Mouse (Mus musculus) CH12.LX (cell line): ENCODE results near the gene Nol3. TPM values are rescaled to one million over a fixed set of nuclear protein-coding genes. Genes with fewer than 3 reads are reported as not detected.
A peak's percentile ranks its signal among the peaks of the same experiment; 100 is the strongest.

Experiments used
- DNase-seq: peaks from one replicate; pipeline ENCODE4 v3.0.0-alpha.2; 2013; ENCODE audit errors: extremely low read depth
- H3K27ac ChIP-seq: 2 replicates; pipeline ENCODE4 v1.5.1; 2012; ENCODE audit warnings: low read depth, mild to moderate bottlenecking, control low read depth, moderate library complexity; ENCODE audit not compliant: insufficient read depth
- H3K27me3 ChIP-seq: replicated peaks from 2 replicates; pipeline ENCODE3; 2012; ENCODE audit warnings: inconsistent platforms
- H3K36me3 ChIP-seq, 2 experiments: replicated peaks in 1 of 2; 2 replicates each; pipeline versions ENCODE3 to v1.6.1; 2012; ENCODE audit warnings: inconsistent platforms in 1 of 2, low read length in 1 of 2, mild to moderate bottlenecking in 1 of 2, mixed read lengths in 1 of 2, moderate library complexity in 1 of 2; ENCODE audit not compliant: control insufficient read depth in 1 of 2, insufficient read depth in 1 of 2
- H3K4me1 ChIP-seq, 2 experiments: 2 replicates each; pipeline ENCODE4 v1.6.1; 2012; ENCODE audit warnings: inconsistent platforms in 1 of 2, moderate library complexity in 1 of 2; ENCODE audit not compliant: insufficient read depth in 2 of 2, control insufficient read depth in 1 of 2
- H3K4me2 ChIP-seq: 2 replicates; pipeline ENCODE4 v1.6.1; 2012; ENCODE audit warnings: low read depth, mild to moderate bottlenecking, control low read depth; ENCODE audit not compliant: poor library complexity, insufficient read depth, severe bottlenecking
- H3K4me3 ChIP-seq, 3 experiments: fragments of 150-350 bp in 1 of 3; sonication (generic) in 1 of 3; replicated peaks in 1 of 3; 2 replicates each; pipeline versions ENCODE3 to v1.5.1; 2011 to 2012; ENCODE audit warnings: low read depth in 2 of 3, low read length in 2 of 3, mild to moderate bottlenecking in 2 of 3, moderate library complexity in 2 of 3, control low read depth in 1 of 3, improper control_type of control experiment in 1 of 3, inconsistent platforms in 1 of 3, mixed read lengths in 1 of 3; ENCODE audit not compliant: poor library complexity in 1 of 3
- H3K79me2 ChIP-seq: replicated peaks from 2 replicates; pipeline ENCODE4 v1.6.1; 2012; ENCODE audit warnings: mild to moderate bottlenecking, moderate library complexity; ENCODE audit not compliant: control insufficient read depth, poor library complexity, insufficient read depth, severe bottlenecking; ENCODE audit errors: extremely low read depth
- H3K9ac ChIP-seq: 2 replicates; pipeline ENCODE4 v1.6.1; 2012; ENCODE audit warnings: low read depth, mild to moderate bottlenecking, control low read depth, moderate library complexity; ENCODE audit not compliant: insufficient read depth
- H3K9me3 ChIP-seq: replicated peaks from 2 replicates; pipeline ENCODE3; 2012; ENCODE audit warnings: low read length, inconsistent platforms, mixed read lengths
- BHLHE40 ChIP-seq: IDR thresholded peaks from 2 replicates; pipeline ENCODE4 v1.6.1; 2011; ENCODE audit warnings: mild to moderate bottlenecking, low read depth, low read length, improper control_type of control experiment
- CTCF ChIP-seq, 2 experiments: IDR thresholded peaks in 1 of 2; conservative IDR thresholded peaks in 1 of 2; 2 replicates each; pipeline ENCODE4 v1.5.1; 2011 to 2012; ENCODE audit warnings: low read depth in 2 of 2, low read length in 2 of 2, improper control_type of control experiment in 1 of 2, inconsistent platforms in 1 of 2, mild to moderate bottlenecking in 1 of 2, moderate library complexity in 1 of 2
- E2F4 ChIP-seq: IDR thresholded peaks from 2 replicates; pipeline ENCODE4 v1.6.1; 2011; ENCODE audit warnings: low read depth, low read length, improper control_type of control experiment; ENCODE audit not compliant: insufficient replicate concordance
- ELF1 ChIP-seq: IDR thresholded peaks from 2 replicates; pipeline ENCODE4 v1.6.1; 2014; ENCODE audit warnings: low read depth, mild to moderate bottlenecking, inconsistent platforms, low read length, improper control_type of control experiment
- EP300 ChIP-seq: IDR thresholded peaks from 2 replicates; pipeline ENCODE4 v1.6.1; 2011; ENCODE audit warnings: low read length, improper control_type of control experiment
- ETS1 ChIP-seq: conservative IDR thresholded peaks from 2 replicates; pipeline ENCODE4 v1.6.1; 2012; ENCODE audit warnings: low read depth, mild to moderate bottlenecking, inconsistent platforms, low read length, improper control_type of control experiment, moderate library complexity
- GABPA ChIP-seq: IDR thresholded peaks from 2 replicates; pipeline ENCODE4 v1.6.1; 2012; ENCODE audit warnings: low read depth, low read length, improper control_type of control experiment, inconsistent platforms; ENCODE audit not compliant: insufficient replicate concordance
- HCFC1 ChIP-seq: IDR thresholded peaks from 2 replicates; pipeline ENCODE4 v1.6.1; 2012; ENCODE audit warnings: low read depth, mild to moderate bottlenecking, inconsistent platforms, low read length, improper control_type of control experiment
- IRF4 ChIP-seq: IDR thresholded peaks from 2 replicates; pipeline ENCODE4 v1.6.1; 2014; ENCODE audit warnings: low read depth, mild to moderate bottlenecking, inconsistent platforms, low read length, improper control_type of control experiment
- JUN ChIP-seq: IDR thresholded peaks from 2 replicates; pipeline ENCODE4 v1.6.1; 2011; ENCODE audit warnings: low read depth, mild to moderate bottlenecking, low read length, improper control_type of control experiment, moderate library complexity; ENCODE audit not compliant: insufficient read depth
- JUND ChIP-seq: conservative IDR thresholded peaks from 2 replicates; pipeline ENCODE4 v1.6.1; 2011; ENCODE audit warnings: low read depth, low read length, improper control_type of control experiment
- KAT2A ChIP-seq: IDR thresholded peaks from 2 replicates; pipeline ENCODE4 v1.6.1; 2012; ENCODE audit warnings: low read length, improper control_type of control experiment, inconsistent platforms; ENCODE audit not compliant: insufficient replicate concordance
- MAFK ChIP-seq: IDR thresholded peaks from 2 replicates; pipeline ENCODE4 v1.6.1; 2011; ENCODE audit warnings: low read length, improper control_type of control experiment; ENCODE audit not compliant: insufficient replicate concordance
- MAZ ChIP-seq: IDR thresholded peaks from 2 replicates; pipeline ENCODE4 v1.6.1; 2012; ENCODE audit warnings: low read depth, mild to moderate bottlenecking, inconsistent platforms, low read length, improper control_type of control experiment, moderate library complexity
- MXI1 ChIP-seq: IDR thresholded peaks from 2 replicates; pipeline ENCODE4 v1.6.1; 2011; ENCODE audit warnings: mild to moderate bottlenecking, low read depth, low read length, improper control_type of control experiment
- NELFE ChIP-seq: IDR thresholded peaks from 2 replicates; pipeline ENCODE4 v1.6.1; 2011; ENCODE audit warnings: low read depth, low read length, improper control_type of control experiment
- NRF1 ChIP-seq: IDR thresholded peaks from 2 replicates; pipeline ENCODE4 v1.6.1; 2014; ENCODE audit warnings: low read depth, mild to moderate bottlenecking, inconsistent platforms, low read length, improper control_type of control experiment, moderate library complexity
- PAX5 ChIP-seq: IDR thresholded peaks from 2 replicates; pipeline ENCODE4 v1.6.1; 2012; ENCODE audit warnings: low read length, inconsistent platforms, mixed read lengths
- POLR2A ChIP-seq: IDR thresholded peaks from 2 replicates; pipeline ENCODE4 v1.6.1; 2011; ENCODE audit warnings: low read depth, mild to moderate bottlenecking, improper control_type of control experiment, low read length
- RAD21 ChIP-seq: IDR thresholded peaks from 2 replicates; pipeline ENCODE4 v1.6.1; 2011; ENCODE audit warnings: low read depth, mild to moderate bottlenecking, low read length, improper control_type of control experiment, moderate library complexity
- RCOR1 ChIP-seq: conservative IDR thresholded peaks from 2 replicates; pipeline ENCODE4 v1.6.1; 2012; ENCODE audit warnings: low read depth, mild to moderate bottlenecking, inconsistent platforms, low read length, improper control_type of control experiment
- SIN3A ChIP-seq: IDR thresholded peaks from 2 replicates; pipeline ENCODE4 v1.6.1; 2012; ENCODE audit warnings: low read length, improper control_type of control experiment, inconsistent platforms
- SMC3 ChIP-seq: IDR thresholded peaks from 2 replicates; pipeline ENCODE4 v1.6.1; 2011; ENCODE audit warnings: low read depth, low read length, improper control_type of control experiment
- TBP ChIP-seq: conservative IDR thresholded peaks from 2 replicates; pipeline ENCODE4 v1.6.1; 2011; ENCODE audit warnings: low read depth, low read length, improper control_type of control experiment
- TCF12 ChIP-seq: IDR thresholded peaks from 2 replicates; pipeline ENCODE4 v1.6.1; 2014; ENCODE audit warnings: low read depth, mild to moderate bottlenecking, inconsistent platforms, low read length, improper control_type of control experiment
- USF1 ChIP-seq: IDR thresholded peaks from 2 replicates; pipeline ENCODE4 v1.6.1; 2014; ENCODE audit warnings: low read depth, mild to moderate bottlenecking, inconsistent platforms, low read length, improper control_type of control experiment
- ZC3H11A ChIP-seq: IDR thresholded peaks from 2 replicates; pipeline ENCODE4 v1.6.1; 2012; ENCODE audit warnings: low read depth, mild to moderate bottlenecking, inconsistent platforms, low read length, improper control_type of control experiment
- ZKSCAN1 ChIP-seq: IDR thresholded peaks from 2 replicates; pipeline ENCODE4 v1.6.1; 2012; ENCODE audit warnings: low read depth, inconsistent platforms, low read length, improper control_type of control experiment, borderline replicate concordance
- ZMIZ1 ChIP-seq: IDR thresholded peaks from 2 replicates; pipeline ENCODE4 v1.6.1; 2012; ENCODE audit warnings: low read depth, mild to moderate bottlenecking, inconsistent platforms, low read length, improper control_type of control experiment
- ZNF384 ChIP-seq: IDR thresholded peaks from 2 replicates; pipeline ENCODE4 v1.6.1; 2012; ENCODE audit warnings: low read depth, low read length, improper control_type of control experiment, inconsistent platforms
- dilution Hi-C: fragments of 300-500 bp; cut with MboI; formaldehyde crosslinking; loops from 2 replicates; pipeline ENCODE4 v1.14.3; 2020; ENCODE audit warnings: low sequenced_read_pairs; ENCODE audit not compliant: extremely low pct_unique_long_range_greater_than_20kb, extremely low pct_ligation_motif_present
- in situ Hi-C: fragments of 300-500 bp; cut with MboI; formaldehyde crosslinking; loops from 3 replicates; pipeline ENCODE4 v1.14.3; 2019; ENCODE audit warnings: low sequenced_read_pairs, low pct_ligation_motif_present, low pct_unique_long_range_greater_than_20kb, mixed read lengths
- polyA plus RNA-seq: library from polyadenylated mRNA; unstranded; fragments of >175 nt; gene quantifications from 2 replicates; pipeline ENCODE4 v1.2.1, GENCODE M21; 2012; ENCODE audit warnings: low read depth; ENCODE audit not compliant: insufficient read length
- total RNA-seq, 2 experiments: library from RNA; depleted of rRNA; stranded (reverse); fragments of 300-350 nt in 1 of 2; fragments of >200 nt in 1 of 2; gene quantifications; 2 replicates each; pipeline ENCODE4 v1.2.3; 2012 to 2014

Nol3 gene
- total and polyA plus RNA-seq, 3 experiments: 0.31 to 0.34 TPM; not detected in 1

GRCm38 (mm10) chr8:105288231-105288630 is 12.3 kb downstream of the Nol3 start:
- peaks cover 5 to 23% of the 10 kb centered on the region in 2 experiments for H3K4me1 ChIP-seq
- dilution Hi-C loops: no loop called here

GRCm38 (mm10) chr8:105288958-105289732 is 13.2 kb downstream of the Nol3 start:
- H3K79me2 ChIP-seq: no peaks in the 10 kb centered on the region
- no peaks in the 10 kb centered on the region for H3K27me3 ChIP-seq
- peak overlapping the region; percentile 41; the same call in 1 of the 2 replicates for H3K9ac ChIP-seq
- peak overlapping the region; percentile 79 for H3K4me2 ChIP-seq
- peak overlapping the region; percentile 51 to 63 (median 59) for H3K4me3 ChIP-seq
- DNase-seq: peak; percentile 99
- dilution Hi-C loops (no loop called here), in situ Hi-C loops (loop anchor here (10.0 kb wide), 1 partner anchor 164 kb away; no protein-coding TSS in a partner anchor)
- H3K27ac ChIP-seq: peak overlapping the region; percentile 71
- peaks cover 5 to 23% of the 10 kb centered on the region in 2 experiments for H3K4me1 ChIP-seq
- H3K9me3 ChIP-seq: no peaks in the 10 kb centered on the region
- H3K36me3 ChIP-seq: peaks cover 6 to 34% of the 10 kb centered on the region in 2 experiments
- TF ChIP-seq IRF4: no peak; the same call in none of the 2 replicates
- TF ChIP-seq ZNF384: no peak
- peak; percentile 84 for TF ChIP-seq TCF12
- TF ChIP-seq EP300: no peak
- no peak for TF ChIP-seq MAFK
- TF ChIP-seq RAD21: no peak
- TF ChIP-seq GABPA: no peak
- TF ChIP-seq ETS1: peak; percentile 61; the same call in 1 of the 2 replicates
- TF ChIP-seq ZC3H11A: no peak
- TF ChIP-seq JUND: 0 out of 2 replicates have a peak, but pooled peaks have one; percentile 14
- TF ChIP-seq ZMIZ1: peak; percentile 62
- no peak for TF ChIP-seq PAX5
- TF ChIP-seq JUN: no peak
- 0 out of 2 replicates have a peak, but pooled peaks have one; percentile 11 for TF ChIP-seq SMC3
- peak; percentile 85 for TF ChIP-seq TBP
- no peak for TF ChIP-seq MAZ
- TF ChIP-seq RCOR1: peak; percentile 65; the same call in 1 of the 2 replicates
- no peak for TF ChIP-seq USF1
- no peak for TF ChIP-seq KAT2A
- TF ChIP-seq ZKSCAN1: no peak
- peak; percentile 57 for TF ChIP-seq NELFE
- no peak for TF ChIP-seq E2F4
- peak; percentile 76 for TF ChIP-seq NRF1
- no peak; a peak in 1 of 4 replicates for TF ChIP-seq CTCF (conservative IDR thresholded peaks at IDR 0.05 in 1 of 2, IDR thresholded peaks at IDR 0.05 in 1 of 2; ENCODE audit: low read depth in 2 of 2, low read length in 2 of 2)
- TF ChIP-seq SIN3A: peak; percentile 68
- TF ChIP-seq POLR2A: peak; percentile 80
- TF ChIP-seq BHLHE40: peak; percentile 92
- TF ChIP-seq MXI1: peak; percentile 92

More at GRCm38 (mm10) chr8:105288231-105288630, 12.3 kb downstream of the Nol3 start:
- peak overlapping the region; percentile 41; the same call in 1 of the 2 replicates for H3K9ac ChIP-seq
- H3K27me3 ChIP-seq: no peaks in the 10 kb centered on the region
- H3K36me3 ChIP-seq: peaks cover 7 to 37% of the 10 kb centered on the region in 2 experiments
- H3K79me2 ChIP-seq: no peaks in the 10 kb centered on the region
- peak overlapping the region in 2 of 3 experiments; percentile 34 to 63 for H3K4me3 ChIP-seq
- TF ChIP-seq CTCF (conservative IDR thresholded peaks at IDR 0.05 in 1 of 2, IDR thresholded peaks at IDR 0.05 in 1 of 2; ENCODE audit: low read depth in 2 of 2, low read length in 2 of 2) (peak in 1 of 2 experiments; percentile 38; a peak in 2 of 4 replicates), ELF1 (no peak), RCOR1 (no peak), SMC3 (peak; percentile 21; the same call in 1 of the 2 replicates), HCFC1 (no peak), MAFK (no peak)
- peak overlapping the region; percentile 79 for H3K4me2 ChIP-seq
- H3K27ac ChIP-seq: no peak overlapping the region
- DNase-seq: no peak
- no peaks in the 10 kb centered on the region for H3K9me3 ChIP-seq
- in situ Hi-C loops: loop anchor here (10.0 kb wide), 1 partner anchor 163 kb away; no protein-coding TSS in a partner anchor
